Mouse (Mus musculus): ENCODE data around the gene Pigc. TPM values are rescaled to one million over a fixed set of nuclear protein-coding genes. Genes with fewer than 3 reads are reported as not detected.

Gene Pigc
- polyA plus RNA-seq, 1 experiment: 28.0 TPM

DNA sequence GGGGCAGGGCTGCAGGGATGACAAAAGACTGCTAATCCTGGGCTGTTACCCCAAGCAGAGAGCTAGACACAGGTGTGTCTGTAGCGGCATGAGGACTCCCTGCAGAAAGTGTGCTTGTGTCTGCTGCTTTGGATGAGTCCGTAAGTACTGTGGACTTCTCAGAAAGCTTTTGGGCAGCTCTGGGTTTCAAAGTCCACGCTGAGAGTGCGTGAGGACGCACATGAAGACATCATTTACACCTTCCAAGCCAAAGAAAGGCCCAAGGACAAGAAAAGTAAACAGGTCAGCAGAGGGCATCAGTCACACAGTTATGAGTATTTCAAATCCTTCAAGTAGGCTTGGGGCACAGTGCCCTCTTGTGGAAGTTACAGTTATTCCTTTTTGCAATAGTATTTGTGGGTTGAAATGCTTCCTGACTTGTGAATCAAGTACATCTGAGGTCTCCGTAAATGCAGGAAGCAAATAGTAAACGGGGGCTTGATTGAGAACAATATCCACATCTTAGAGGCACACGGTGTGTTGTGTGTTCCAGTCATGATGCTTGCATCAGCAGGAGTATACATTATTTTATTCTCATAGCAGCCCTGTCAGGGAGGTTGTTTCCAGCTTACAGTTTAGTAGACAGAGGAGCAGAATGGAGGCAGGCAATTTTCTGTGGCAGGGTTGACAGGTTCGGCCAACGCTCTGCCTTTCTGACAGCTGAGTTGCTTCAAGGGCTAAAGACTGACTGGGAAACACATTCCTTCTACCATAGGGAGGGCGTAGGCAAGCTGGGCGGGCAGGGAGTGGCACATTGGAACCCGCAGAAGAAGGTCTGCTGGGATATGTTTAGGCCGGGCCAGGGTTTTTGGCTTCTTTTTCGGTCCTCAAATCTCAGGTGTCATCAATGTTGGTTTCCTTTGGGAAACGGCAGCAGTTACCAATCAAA is 7.5 kb downstream of the Pigc start:
- no peak for DNase-seq (ENCODE audit: low read depth)

DNA sequence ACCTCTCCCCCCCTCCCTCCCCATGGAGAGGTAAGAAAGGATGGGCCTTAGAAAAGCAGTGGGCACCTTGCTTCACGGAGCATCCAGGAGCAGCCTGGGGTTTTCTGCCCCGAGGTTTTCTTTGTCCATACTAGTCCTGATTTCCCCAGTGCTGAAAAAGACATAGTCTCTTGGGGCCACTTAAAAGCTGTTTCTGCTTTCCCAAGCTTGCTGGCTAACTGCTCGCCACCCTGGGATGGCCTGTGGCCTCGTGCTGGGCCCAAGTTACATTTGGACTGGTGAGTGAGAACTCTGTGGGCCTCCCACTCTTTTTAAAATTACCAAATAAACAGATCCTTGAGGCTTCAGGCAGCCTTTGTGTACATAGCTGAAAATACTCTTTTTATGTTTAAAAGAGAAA is 8.3 kb downstream of the Pigc start:
- no peak for DNase-seq (ENCODE audit: low read depth)

DNA sequence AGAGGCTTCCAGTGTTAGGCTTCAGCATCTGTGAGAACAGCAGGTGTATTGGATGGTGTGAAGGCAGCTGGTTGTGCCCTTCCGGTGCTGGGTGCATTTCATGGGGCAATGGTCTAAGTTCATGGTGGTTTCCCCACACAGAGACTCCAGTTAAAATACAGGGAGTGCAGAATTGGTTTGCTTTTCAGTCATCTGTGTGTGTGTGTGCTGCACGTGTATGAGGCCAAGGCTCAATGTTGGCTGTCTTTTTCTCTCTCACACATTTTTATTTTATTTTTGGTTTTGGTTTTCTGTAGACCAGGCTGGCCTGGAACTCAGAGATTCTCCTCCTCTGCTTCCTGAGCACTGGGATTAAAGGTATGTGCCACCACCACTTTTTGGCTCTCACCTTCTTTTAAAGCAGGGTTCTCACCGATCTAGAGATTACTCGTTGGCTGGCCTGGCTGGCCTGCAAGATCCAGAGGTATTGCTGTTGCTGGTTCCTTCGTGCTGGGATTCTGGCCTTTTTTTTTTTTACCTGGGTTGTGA is 9.3 kb downstream of the Pigc start:
- no peak for DNase-seq (ENCODE audit: low read depth)

DNA sequence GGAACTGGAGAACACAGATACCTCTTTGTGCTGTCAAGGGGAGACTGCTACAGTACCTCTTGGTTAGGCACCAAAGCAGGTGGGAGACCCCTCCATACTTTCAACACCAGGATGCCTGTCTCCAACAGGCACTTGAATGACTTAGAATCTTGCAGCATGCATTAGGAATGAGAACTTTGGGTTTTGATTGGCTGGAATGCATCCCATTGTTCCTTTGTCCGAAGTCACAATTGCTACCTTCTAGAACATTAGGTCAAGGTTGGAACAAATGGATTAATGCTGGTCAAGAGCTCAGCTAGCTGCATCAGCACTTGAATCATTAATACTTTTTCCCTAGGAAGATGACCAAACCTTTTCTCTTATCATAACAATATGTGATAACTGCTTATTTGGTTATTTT is 10.6 kb downstream of the Pigc start, which contains the start of gene 4930558K02Rik:
Gene 4930558K02Rik (minus strand): TSS at position 101 of the 400 bp plus-strand sequence.
- no peak for DNase-seq (ENCODE audit: low read depth)

GRCm38 (mm10) chr1:161980046-161980445 is 11.1 kb downstream of the Pigc start:
- no peak for DNase-seq (ENCODE audit: low read depth)

- DNase-seq (ENCODE audit: low read depth): no peak
These were observed 11.8 kb downstream of the Pigc start for GRCm38 (mm10) chr1:161980626-161981298.

DNA sequence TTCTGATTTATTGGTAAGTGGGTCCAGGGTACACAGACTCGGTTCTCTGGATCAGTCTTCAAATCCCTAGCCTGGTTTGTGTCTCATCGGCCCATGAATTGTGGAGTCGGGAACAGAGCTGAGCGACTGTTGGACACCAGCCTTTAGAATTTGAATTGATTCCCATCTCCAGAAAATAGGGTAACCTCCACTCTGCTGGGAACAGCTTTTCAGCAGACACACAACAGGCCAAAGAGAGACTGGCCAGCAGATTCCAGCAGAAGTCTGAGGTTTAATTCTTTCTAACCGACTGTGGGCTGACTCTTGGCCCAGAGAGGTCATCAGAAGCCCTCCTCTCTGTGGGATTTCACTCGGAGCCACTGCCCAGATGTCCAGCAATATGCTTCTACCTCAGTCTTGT is 14.5 kb downstream of the Pigc start:
- DNase-seq (ENCODE audit: low read depth): no peak

DNA sequence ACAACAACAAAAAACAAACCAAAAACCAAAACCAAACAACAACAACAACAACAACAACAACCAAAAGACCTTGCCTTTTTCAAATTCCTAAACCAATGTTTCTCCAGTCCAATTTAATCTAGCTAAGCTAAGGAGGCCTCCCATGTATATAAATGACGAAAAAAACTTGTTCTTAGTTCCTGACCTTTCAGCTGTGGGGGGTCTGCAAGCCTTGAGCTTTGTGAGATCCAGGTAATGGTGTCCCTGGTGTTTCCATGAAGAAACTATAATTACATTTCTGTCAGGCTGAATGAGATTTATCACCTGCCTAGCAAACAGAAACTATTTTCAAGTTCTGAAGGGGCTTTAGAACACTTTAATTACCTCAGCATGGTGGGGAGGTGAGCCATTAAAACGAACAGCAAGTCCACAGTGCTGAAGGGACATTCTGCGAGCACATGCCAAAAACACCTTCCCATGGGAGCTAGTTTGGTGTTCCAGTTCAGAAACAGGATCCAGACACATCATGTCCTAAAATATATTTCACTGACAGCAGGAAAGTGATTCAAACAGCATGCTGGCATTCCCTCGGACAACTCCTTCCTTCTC is 15.1 kb downstream of the Pigc start:
- no peak for DNase-seq (ENCODE audit: low read depth)

GRCm38 (mm10) chr1:161990684-161991578 is 21.9 kb downstream of the Pigc start:
- DNase-seq (ENCODE audit: low read depth): no peak

- DNase-seq (ENCODE audit: low read depth): no peak
These were observed 22.9 kb downstream of the Pigc start for GRCm38 (mm10) chr1:161991846-161992245.

GRCm38 (mm10) chr1:161992389-161992788 is 23.4 kb downstream of the Pigc start:
- DNase-seq (ENCODE audit: low read depth): no peak

- DNase-seq (ENCODE audit: low read depth): no peak
These were observed 29.8 kb downstream of the Pigc start for GRCm38 (mm10) chr1:161998781-161999180.

- DNase-seq (ENCODE audit: low read depth): no peak
These were observed 30.4 kb downstream of the Pigc start for GRCm38 (mm10) chr1:161999338-161999737.

DNA sequence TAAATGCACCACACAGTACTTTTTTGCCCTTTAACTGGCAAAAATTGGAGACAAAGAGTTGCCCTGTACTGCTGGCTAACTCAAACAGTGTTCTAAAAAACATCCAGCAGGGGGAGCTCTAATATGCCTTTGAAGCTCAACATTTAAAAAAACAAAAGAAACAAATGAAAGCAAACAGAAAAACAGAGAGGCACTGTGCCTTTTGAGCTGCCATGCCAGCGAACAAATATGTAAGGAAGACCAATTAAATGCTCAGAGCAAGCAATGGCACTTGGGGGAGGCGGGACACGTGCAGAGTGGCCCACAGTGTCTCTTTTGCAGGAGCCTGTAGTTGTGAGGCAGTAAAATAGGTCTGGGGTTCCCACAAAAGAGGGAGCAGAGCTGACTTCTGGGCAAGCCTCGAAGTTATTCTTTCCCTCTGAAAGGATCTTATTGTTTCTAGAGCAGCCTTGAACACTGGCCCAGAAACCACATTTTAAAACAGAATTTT is 30.9 kb downstream of the Pigc start:
- no peak for DNase-seq (ENCODE audit: low read depth)

DNA sequence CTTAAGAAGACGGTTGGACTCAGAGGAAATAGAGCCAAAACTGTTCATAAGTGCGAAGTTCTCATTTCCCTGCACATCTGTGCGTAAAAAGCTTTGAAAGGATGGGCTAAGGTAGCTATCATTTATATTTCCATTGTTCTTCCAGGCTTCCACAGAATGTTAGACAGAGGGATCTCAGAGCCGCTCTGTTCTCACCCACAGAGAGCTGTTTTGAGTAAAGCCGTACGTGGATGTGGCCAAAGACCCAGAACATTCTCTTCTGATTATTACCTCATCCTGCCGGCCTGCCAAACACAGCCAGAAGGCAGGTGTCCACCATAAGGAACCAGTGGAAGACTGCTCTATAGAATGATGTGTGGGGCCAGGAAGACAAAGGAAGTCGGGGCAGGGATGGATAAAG is 32.3 kb downstream of the Pigc start:
- DNase-seq (ENCODE audit: low read depth): no peak

DNA sequence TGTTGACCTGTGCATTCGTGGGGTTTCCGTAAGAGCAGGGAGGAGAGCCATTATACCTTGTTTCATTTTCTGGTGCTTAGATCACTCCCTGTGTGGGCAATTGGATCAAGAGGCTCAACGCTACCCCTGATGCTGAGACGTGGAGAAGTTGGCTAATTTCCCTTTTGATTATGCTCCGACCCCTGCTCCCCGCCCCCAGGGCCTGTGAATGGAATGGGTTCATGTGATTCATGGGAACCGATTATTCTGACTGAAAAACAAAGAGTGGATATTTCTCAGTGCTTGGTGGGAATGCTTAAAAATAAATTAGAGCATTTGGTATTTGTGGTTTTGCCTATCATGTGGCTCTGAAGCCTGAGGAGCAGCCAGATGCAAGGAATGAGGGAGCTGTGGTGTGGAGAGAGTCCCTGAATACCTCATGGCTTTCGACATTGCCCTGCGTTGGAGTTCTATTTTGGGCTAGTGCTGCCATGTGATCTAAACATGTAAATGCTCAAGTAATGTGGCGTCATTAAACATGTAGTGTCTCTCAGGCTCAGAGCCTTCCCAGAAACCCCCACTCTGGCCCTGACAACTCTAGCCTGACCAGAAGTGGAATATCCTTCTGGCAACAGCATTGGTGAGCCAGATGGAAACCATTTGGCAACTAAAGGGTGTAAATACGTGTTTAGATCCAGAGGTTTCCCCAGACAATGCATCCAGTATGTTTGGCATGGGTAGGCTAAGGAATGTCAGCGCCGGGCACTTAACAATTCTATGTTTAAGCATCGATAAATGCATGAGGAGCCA is 34.9 kb downstream of the Pigc start:
- DNase-seq (ENCODE audit: low read depth): no peak

DNA sequence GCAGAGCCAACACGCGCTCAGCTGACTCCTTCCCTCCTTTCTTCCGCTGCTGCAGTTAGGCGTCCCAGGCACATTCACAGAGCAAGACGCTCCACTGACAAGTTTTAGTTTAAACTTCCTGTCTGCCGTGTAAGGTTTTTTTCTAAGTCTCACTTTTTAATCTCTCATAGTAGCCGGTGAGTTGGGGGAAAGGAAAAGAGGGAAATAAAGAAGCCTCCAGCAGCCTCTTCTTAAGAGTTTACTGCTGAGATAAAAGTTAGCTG is 35.5 kb downstream of the Pigc start:
- no peak for DNase-seq (ENCODE audit: low read depth)

- no peak for DNase-seq (ENCODE audit: low read depth)
These were observed 36.1 kb downstream of the Pigc start for GRCm38 (mm10) chr1:162004821-162005770.

GRCm38 (mm10) chr1:162006109-162006508 is 37.1 kb downstream of the Pigc start:
- no peak for DNase-seq (ENCODE audit: low read depth)
